Mouse (Mus musculus): ENCODE data around the gene Ube2f.

- TF ChIP-seq CTCF (IDR thresholded peaks at IDR 0.05; ENCODE audit: borderline replicate concordance, insufficient read depth, low read length) (no peak), POLR2A (IDR thresholded peaks at IDR 0.05; ENCODE audit: low read depth, low read length) (no peak)
These were observed 29.8 kb upstream of the Ube2f start for GRCm38 (mm10) chr1:91220322-91220672.
